Mouse (Mus musculus): ENCODE results near the gene Kcnc2. TPM values are rescaled to one million over a fixed set of nuclear protein-coding genes. Genes with fewer than 3 reads are reported as not detected.

The Kcnc2 gene
- polyA plus RNA-seq, 2 experiments from 2014 or later: not detected

DNA sequence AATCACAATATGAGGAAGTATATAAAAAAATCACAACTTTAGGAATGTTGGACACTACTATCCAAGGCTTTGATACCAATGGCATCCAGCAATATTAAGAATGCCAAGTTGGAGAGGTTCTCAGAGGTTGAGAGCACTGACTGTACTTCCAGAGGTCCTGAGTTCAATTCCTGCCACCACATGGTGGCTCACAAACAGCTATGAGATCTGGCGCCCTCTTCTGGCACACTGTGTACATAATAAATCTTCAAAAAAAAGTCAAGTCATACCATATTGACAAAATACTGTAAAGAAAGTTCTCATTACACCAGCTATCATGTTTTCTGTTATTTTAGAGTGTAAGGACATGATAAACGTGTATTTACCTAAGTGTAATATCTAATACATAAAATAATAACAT, 126.3 kb downstream of the Kcnc2 start:
- ATAC-seq: no peak

DNA sequence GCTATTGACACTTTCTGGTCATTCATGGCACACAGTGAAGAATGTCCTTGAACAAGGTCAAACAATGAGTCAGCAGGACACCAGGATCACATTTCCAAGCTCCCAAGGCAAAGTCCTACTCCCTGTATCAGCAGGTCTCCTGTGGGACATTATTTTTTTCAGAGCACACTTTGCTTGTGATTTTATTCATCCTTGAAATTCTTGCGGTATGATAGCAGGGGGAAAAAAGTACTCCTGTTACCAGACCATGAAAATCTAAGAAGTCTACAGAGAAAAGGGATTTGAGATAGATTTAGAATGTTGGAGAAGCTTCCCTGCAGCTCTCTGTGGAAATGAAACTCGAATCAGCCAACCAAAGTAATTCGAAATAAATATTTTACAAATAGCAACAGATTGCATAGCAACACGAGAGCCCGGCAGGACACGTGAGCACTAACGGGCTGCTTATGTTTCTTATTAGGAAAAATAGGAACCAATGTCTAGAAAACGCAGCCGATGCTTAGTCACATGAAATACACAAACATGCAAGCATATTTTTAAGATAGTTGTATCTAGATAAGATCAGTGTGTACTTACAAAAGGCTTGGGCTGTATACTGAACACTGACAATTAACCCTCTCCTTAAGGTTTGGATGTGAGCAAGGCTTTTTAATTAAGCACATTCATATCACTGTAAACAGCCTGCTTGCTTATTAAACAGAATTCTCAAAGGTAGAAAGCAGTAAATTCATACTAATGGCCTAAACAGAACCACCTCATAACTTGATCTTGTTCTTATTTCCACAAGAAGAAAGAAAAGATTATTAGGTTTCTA, 129.9 kb downstream of the Kcnc2 start:
- no peak for ATAC-seq

- ATAC-seq: no peak
Observed at GRCm38 (mm10) chr10:112409525-112409924, 138.6 kb downstream of the Kcnc2 start.

DNA sequence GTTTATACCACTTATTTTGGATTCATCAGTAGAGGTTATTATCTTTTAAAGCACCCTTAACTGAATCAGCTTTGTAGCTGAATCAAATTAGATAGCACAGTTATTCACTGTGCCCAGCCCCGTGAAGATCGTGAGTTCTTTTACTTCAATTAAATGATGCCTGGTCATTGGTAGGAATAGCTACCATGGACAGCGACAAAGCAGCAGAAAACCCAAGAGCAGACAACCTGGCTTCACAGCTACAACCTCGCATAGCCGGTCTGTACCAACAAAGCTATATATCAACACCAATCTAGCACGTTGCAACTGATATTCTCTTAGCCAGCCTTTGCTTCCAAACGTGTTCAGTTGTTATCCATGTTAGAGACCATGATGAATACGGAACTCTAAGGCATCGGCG, 152.4 kb downstream of the Kcnc2 start:
- ATAC-seq: no peak

DNA sequence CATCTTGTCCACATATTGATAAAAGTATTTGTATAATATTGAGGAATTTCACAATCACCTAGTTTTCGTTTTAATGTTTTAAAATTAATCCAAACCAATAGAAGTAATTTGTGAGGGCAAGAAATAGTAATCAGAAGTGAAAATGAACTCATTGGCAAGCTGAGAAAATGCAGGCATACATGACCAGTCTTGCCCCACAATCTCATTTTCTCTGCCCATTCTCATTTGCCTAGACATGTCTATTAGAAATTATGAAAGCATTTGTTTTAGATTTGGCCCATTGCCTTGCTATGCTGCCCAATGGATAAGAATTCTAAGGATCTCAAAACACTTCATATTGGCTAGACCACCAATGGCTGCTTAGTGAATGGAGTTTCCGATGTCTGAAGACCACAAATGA, 166.0 kb downstream of the Kcnc2 start:
- ATAC-seq: no peak

DNA sequence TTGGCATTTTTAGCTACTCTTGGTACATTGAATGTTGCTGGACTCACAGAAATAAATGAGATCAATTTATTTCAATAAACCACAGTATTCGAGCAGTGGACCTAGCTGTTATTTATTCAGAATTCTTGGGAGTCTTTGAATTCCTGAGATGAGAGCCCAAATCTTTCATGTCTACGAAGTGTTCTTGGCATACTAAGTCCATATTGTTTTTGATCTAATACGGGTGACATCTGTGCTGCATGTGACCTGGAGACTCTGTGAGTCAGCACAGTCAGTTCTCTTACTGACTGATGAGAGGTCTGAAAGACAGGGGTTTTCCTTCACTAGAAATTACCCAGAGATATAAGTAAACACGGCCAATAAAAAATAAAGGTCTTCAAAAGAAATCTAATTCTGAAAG, 173.7 kb downstream of the Kcnc2 start:
- ATAC-seq: no peak

DNA sequence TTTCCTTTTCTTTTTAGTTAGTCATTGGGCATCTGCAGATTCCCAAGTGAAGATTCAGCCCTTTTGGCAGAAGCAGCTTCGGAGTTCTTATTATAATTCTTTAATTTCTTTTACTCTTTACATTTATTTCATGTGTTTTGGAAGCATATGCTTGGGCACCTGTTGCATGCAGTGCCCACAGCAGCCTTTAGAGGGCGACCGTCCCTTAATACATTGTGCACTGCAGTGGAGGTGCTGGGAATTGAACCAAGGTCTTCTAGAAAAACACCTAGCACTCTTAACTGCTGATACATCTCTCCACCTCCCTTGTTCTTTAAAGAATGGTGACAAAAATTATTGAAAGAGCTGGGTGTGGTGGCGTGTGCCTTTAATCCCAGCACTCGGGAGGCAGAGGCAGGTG, 180.0 kb downstream of the Kcnc2 start:
- ATAC-seq: no peak

- no peak for ATAC-seq
Observed at GRCm38 (mm10) chr10:112468689-112469384, 197.9 kb downstream of the Kcnc2 start.

GRCm38 (mm10) chr10:112474122-112474810, 203.3 kb downstream of the Kcnc2 start:
- ATAC-seq: no peak

- no peak for ATAC-seq
Observed at GRCm38 (mm10) chr10:112481461-112481860, 210.5 kb downstream of the Kcnc2 start.

GRCm38 (mm10) chr10:112481921-112482607, 211.1 kb downstream of the Kcnc2 start:
- no peak for ATAC-seq

DNA sequence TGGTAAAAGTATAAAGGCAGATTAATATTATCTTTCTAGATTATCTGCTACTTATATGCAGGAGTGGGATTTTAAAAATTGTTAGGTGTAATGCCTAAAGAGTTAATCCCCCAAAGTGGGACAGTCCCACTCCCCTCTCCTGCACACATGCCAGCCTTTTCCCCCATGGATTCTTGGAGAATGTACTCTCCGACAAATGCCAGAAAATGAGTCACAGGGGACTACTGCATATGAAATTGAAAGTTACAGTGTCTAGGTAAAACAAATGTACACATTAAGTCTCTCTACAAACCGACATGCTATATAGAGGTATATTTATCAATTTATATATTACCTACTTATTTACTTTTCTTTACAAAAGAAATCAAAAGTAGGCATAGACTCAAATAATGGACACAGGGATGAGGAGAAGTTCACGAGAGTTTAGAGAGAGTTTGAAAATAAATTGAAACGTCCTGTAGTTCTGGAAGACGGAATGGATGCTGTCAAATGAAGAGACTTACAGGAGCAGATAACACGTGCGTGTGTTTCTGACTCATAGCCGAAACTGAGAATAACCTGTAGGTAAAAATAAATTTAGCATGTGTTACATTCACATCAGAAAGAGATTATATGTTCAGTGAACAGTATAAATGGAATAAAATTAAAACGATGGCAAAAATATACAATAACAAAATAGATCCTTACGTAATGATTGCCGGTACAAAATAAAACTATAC, 213.6 kb downstream of the Kcnc2 start:
- ATAC-seq: no peak

DNA sequence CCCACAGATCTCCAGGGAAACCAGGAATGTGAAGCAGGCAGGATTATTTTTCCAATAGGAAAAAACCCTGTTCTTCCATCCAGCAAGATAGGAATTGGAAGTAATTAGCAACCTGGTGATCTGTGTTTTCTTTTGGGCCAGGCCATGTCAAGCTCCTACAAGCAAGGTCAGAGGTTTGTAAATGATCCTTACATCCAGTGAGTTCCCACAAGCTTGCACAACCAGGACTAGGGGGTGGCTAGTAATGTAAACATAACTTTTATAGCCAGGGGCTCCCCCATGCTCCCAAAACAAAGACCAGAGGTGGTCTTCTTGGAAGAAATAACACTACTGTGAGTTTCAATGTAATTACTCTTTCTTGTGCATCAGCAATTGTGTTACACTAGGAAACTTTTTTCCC, 214.9 kb downstream of the Kcnc2 start:
- no peak for ATAC-seq

GRCm38 (mm10) chr10:112488751-112489150, 217.8 kb downstream of the Kcnc2 start:
- no peak for ATAC-seq

Other genes with a start within 250 kb of the Kcnc2 start
- not detected for gene Glipr1l1, start 210.9 kb upstream of the Kcnc2 start, polyA plus RNA-seq (2017; shearing (Covaris generic))
- not detected for gene Glipr1l2, start 187.8 kb upstream of the Kcnc2 start, polyA plus RNA-seq (2017; shearing (Covaris generic))
- not detected for gene Glipr1l3, start 110.8 kb upstream of the Kcnc2 start, polyA plus RNA-seq (2017; shearing (Covaris generic))
- gene Caps2, start 107.5 kb upstream of the Kcnc2 start, polyA plus RNA-seq (2017; shearing (Covaris generic)): not detected

Measured in activated CD4-positive, CD25-positive, alpha-beta regulatory T cell, adult 4 months (primary cell).